Mouse (Mus musculus) lung, adult 2 months (tissue): ENCODE data around the gene Cd19.
A peak's percentile ranks its signal among the peaks of the same experiment; 100 is the strongest.

Experiments
- CTCF ChIP-seq: fragments of 200-500 bp; IDR thresholded peaks from 2 replicates; pipeline ENCODE4 v1.5.1; 2011; ENCODE audit warnings: mild to moderate bottlenecking, low read length, control low read depth; ENCODE audit not compliant: insufficient read depth
- POLR2A ChIP-seq: fragments of 200-500 bp; IDR thresholded peaks from 2 replicates; pipeline ENCODE4 v1.6.1; 2011; ENCODE audit warnings: low read depth, mild to moderate bottlenecking, control low read depth, low read length, borderline replicate concordance; ENCODE audit errors: extremely low read depth

DNA sequence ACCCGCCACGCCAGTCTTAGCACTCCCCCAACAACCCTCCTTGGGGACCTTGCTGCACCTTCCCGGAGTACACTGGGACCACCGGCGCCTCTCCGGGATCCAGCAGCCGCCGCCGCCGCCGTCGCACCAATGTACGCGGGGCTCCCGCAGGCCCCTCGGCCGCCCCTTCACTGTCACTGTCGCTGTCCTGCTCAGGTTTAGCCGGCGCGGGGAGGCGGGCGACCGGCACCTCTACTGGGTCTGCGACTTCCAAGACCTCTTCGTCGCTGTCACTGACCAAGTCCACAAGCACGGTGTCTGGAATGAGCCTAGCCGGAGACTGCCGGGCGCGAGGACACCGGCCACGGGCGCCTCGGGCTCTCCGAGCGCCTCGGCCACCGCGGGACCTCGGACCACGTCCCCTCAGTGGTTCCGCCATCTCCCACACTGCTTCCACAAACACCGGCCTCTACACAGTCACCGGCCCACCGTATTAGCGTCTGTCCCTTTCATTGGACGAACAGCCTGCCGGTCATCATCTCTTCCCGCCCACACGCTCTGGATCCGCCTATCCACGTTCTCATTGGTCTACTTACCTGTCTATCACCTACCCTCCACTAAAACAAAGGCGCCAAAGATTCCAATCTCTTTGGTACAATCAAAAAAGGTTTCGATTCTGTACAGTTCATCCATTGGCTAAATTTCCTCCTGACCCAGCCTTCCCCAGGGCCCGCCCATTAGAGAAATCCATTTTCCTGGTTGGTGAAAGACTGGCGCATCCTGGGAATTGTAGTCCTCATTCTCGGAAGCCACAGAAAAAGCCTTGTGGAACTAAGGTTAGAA, 18.2 kb downstream of the Cd19 start, which contains the start of gene Nfatc2ip:
- peak; percentile 82; the same call in 1 of the 2 replicates for TF ChIP-seq POLR2A
- no peak for TF ChIP-seq CTCF
